Mouse (Mus musculus): ENCODE data around the gene Mtus2. TPM values are rescaled to one million over a fixed set of nuclear protein-coding genes. Genes with fewer than 3 reads are reported as not detected.

The Mtus2 gene
- polyA plus RNA-seq, 1 experiment from 2014 or later, result 7.4 TPM

GRCm38 (mm10) chr5:147924621-147925020 lies 32.5 kb upstream of the Mtus2 start:
- no peak overlapping the region for H3K4me2 ChIP-seq (ENCODE audit: low read depth, low read length)
- H3K27me3 ChIP-seq (replicated peaks; ENCODE audit: control insufficient read depth, insufficient read depth, low read length), result no peaks in the 10 kb centered on the region
- H3K36me3 ChIP-seq (ENCODE audit: control insufficient read depth, insufficient read depth, low read length), result no peaks in the 10 kb centered on the region
- no peak overlapping the region for H3K4me3 ChIP-seq (ENCODE audit: low read depth, low read length)
- no peak overlapping the region for H3K9ac ChIP-seq (ENCODE audit: low read depth, low read length)
- DNase-seq (ENCODE audit: low spot score) (no peak), ATAC-seq (ENCODE audit: low read depth) (no peak)
- no peaks in the 10 kb centered on the region for H3K9me3 ChIP-seq (ENCODE audit: control insufficient read depth, low read length)
- 79% methylated on average over 5 of the region's 5 CpGs for WGBS
- no peaks in the 10 kb centered on the region for H3K4me1 ChIP-seq (ENCODE audit: control insufficient read depth, insufficient read depth, low read length)
- H3K27ac ChIP-seq (replicated peaks; ENCODE audit: low read depth, low read length), result no peak overlapping the region

GRCm38 (mm10) chr5:147925935-147926604 lies 31.1 kb upstream of the Mtus2 start:
- DNase-seq (ENCODE audit: low spot score), result no peak

GRCm38 (mm10) chr5:147928668-147929497 lies 28.2 kb upstream of the Mtus2 start:
- Histone ChIP-seq H3K27ac (replicated peaks; ENCODE audit: low read depth, low read length) (no peak overlapping the region), H3K27me3 (replicated peaks; ENCODE audit: control insufficient read depth, insufficient read depth, low read length) (no peaks in the 10 kb centered on the region), H3K9ac (ENCODE audit: low read depth, low read length) (no peak overlapping the region), H3K4me3 (ENCODE audit: low read depth, low read length) (no peak overlapping the region), H3K36me3 (ENCODE audit: control insufficient read depth, insufficient read depth, low read length) (no peaks in the 10 kb centered on the region), H3K4me2 (ENCODE audit: low read depth, low read length) (no peak overlapping the region), H3K4me1 (ENCODE audit: control insufficient read depth, insufficient read depth, low read length) (no peaks in the 10 kb centered on the region), H3K9me3 (ENCODE audit: control insufficient read depth, low read length) (no peaks in the 10 kb centered on the region)
- WGBS, result 80% methylated on average over 7 of the region's 7 CpGs
- DNase-seq (ENCODE audit: low spot score), result no peak
- no peak for ATAC-seq (ENCODE audit: low read depth)

More at GRCm38 (mm10) chr5:147925935-147926604, 31.1 kb upstream of the Mtus2 start:
- Histone ChIP-seq H3K27ac (replicated peaks; ENCODE audit: low read depth, low read length) (no peak overlapping the region), H3K36me3 (ENCODE audit: control insufficient read depth, insufficient read depth, low read length) (no peaks in the 10 kb centered on the region), H3K4me2 (ENCODE audit: low read depth, low read length) (no peak overlapping the region), H3K9me3 (ENCODE audit: control insufficient read depth, low read length) (no peaks in the 10 kb centered on the region), H3K4me3 (ENCODE audit: low read depth, low read length) (no peak overlapping the region), H3K4me1 (ENCODE audit: control insufficient read depth, insufficient read depth, low read length) (no peaks in the 10 kb centered on the region), H3K9ac (ENCODE audit: low read depth, low read length) (no peak overlapping the region), H3K27me3 (replicated peaks; ENCODE audit: control insufficient read depth, insufficient read depth, low read length) (no peaks in the 10 kb centered on the region)
- WGBS, result 67% methylated on average over 15 of the region's 15 CpGs
- no peak for ATAC-seq (ENCODE audit: low read depth)

GRCm38 (mm10) chr5:147935096-147935495 lies 22.0 kb upstream of the Mtus2 start:
- Histone ChIP-seq H3K27me3 (replicated peaks; ENCODE audit: control insufficient read depth, insufficient read depth, low read length) (no peaks in the 10 kb centered on the region), H3K9me3 (ENCODE audit: control insufficient read depth, low read length) (no peaks in the 10 kb centered on the region), H3K4me1 (ENCODE audit: control insufficient read depth, insufficient read depth, low read length) (no peaks in the 10 kb centered on the region), H3K4me2 (ENCODE audit: low read depth, low read length) (no peak overlapping the region), H3K27ac (replicated peaks; ENCODE audit: low read depth, low read length) (no peak overlapping the region), H3K4me3 (ENCODE audit: low read depth, low read length) (no peak overlapping the region), H3K9ac (ENCODE audit: low read depth, low read length) (no peak overlapping the region), H3K36me3 (ENCODE audit: control insufficient read depth, insufficient read depth, low read length) (no peaks in the 10 kb centered on the region)
- DNase-seq (ENCODE audit: low spot score) (no peak), ATAC-seq (ENCODE audit: low read depth) (no peak)
- 87% methylated on average over 13 of the region's 13 CpGs for WGBS

- Histone ChIP-seq H3K27ac (replicated peaks; ENCODE audit: low read depth, low read length) (no peak overlapping the region), H3K4me3 (ENCODE audit: low read depth, low read length) (no peak overlapping the region), H3K4me2 (ENCODE audit: low read depth, low read length) (no peak overlapping the region), H3K27me3 (replicated peaks; ENCODE audit: control insufficient read depth, insufficient read depth, low read length) (no peaks in the 10 kb centered on the region), H3K9me3 (ENCODE audit: control insufficient read depth, low read length) (peaks cover 5% of the 10 kb centered on the region; the same call in 1 of the 2 replicates), H3K4me1 (ENCODE audit: control insufficient read depth, insufficient read depth, low read length) (no peaks in the 10 kb centered on the region), H3K9ac (ENCODE audit: low read depth, low read length) (no peak overlapping the region), H3K36me3 (ENCODE audit: control insufficient read depth, insufficient read depth, low read length) (no peaks in the 10 kb centered on the region)
- peak; percentile 41; the same call in 1 of the 2 replicates for ATAC-seq (ENCODE audit: low read depth)
- WGBS, result 45% methylated on average over 5 of the region's 5 CpGs
- peak; percentile 77 for DNase-seq (ENCODE audit: low spot score)
These were observed 17.9 kb upstream of the Mtus2 start for GRCm38 (mm10) chr5:147939226-147939625.

- no peak overlapping the region for H3K4me3 ChIP-seq (ENCODE audit: low read depth, low read length)
- ATAC-seq (ENCODE audit: low read depth) (no peak), DNase-seq (ENCODE audit: low spot score) (peak; percentile 63)
- H3K9me3 ChIP-seq (ENCODE audit: control insufficient read depth, low read length), result peaks cover 5% of the 10 kb centered on the region; the same call in 1 of the 2 replicates
- no peak overlapping the region for H3K4me2 ChIP-seq (ENCODE audit: low read depth, low read length)
- no peak overlapping the region for H3K27ac ChIP-seq (replicated peaks; ENCODE audit: low read depth, low read length)
- no peak overlapping the region for H3K9ac ChIP-seq (ENCODE audit: low read depth, low read length)
- H3K27me3 ChIP-seq (replicated peaks; ENCODE audit: control insufficient read depth, insufficient read depth, low read length), result no peaks in the 10 kb centered on the region
- no peaks in the 10 kb centered on the region for H3K4me1 ChIP-seq (ENCODE audit: control insufficient read depth, insufficient read depth, low read length)
- no peaks in the 10 kb centered on the region for H3K36me3 ChIP-seq (ENCODE audit: control insufficient read depth, insufficient read depth, low read length)
- WGBS, result 38% methylated on average over 5 of the region's 5 CpGs
These were observed 12.0 kb upstream of the Mtus2 start for GRCm38 (mm10) chr5:147945000-147945666.

GRCm38 (mm10) chr5:147949881-147950280 lies 7.2 kb upstream of the Mtus2 start:
- no peak overlapping the region for H3K4me2 ChIP-seq (ENCODE audit: low read depth, low read length)
- DNase-seq (ENCODE audit: low spot score) (no peak), ATAC-seq (ENCODE audit: low read depth) (no peak)
- no peaks in the 10 kb centered on the region for H3K4me1 ChIP-seq (ENCODE audit: control insufficient read depth, insufficient read depth, low read length)
- 71% methylated on average over 14 of the region's 14 CpGs for WGBS
- H3K27ac ChIP-seq (replicated peaks; ENCODE audit: low read depth, low read length), result no peak overlapping the region
- no peak overlapping the region for H3K4me3 ChIP-seq (ENCODE audit: low read depth, low read length)
- no peaks in the 10 kb centered on the region for H3K27me3 ChIP-seq (replicated peaks; ENCODE audit: control insufficient read depth, insufficient read depth, low read length)
- no peak overlapping the region for H3K9ac ChIP-seq (ENCODE audit: low read depth, low read length)
- no peaks in the 10 kb centered on the region for H3K36me3 ChIP-seq (ENCODE audit: control insufficient read depth, insufficient read depth, low read length)
- no peaks in the 10 kb centered on the region for H3K9me3 ChIP-seq (ENCODE audit: control insufficient read depth, low read length)

GRCm38 (mm10) chr5:147951751-147952150 lies 5.4 kb upstream of the Mtus2 start:
- no peak overlapping the region for H3K4me2 ChIP-seq (ENCODE audit: low read depth, low read length)
- H3K27me3 ChIP-seq (replicated peaks; ENCODE audit: control insufficient read depth, insufficient read depth, low read length), result peaks cover 18% of the 10 kb centered on the region
- H3K9ac ChIP-seq (ENCODE audit: low read depth, low read length), result no peak overlapping the region
- WGBS, result 48% methylated on average over 2 of the region's 2 CpGs
- no peak overlapping the region for H3K4me3 ChIP-seq (ENCODE audit: low read depth, low read length)
- no peak for ATAC-seq (ENCODE audit: low read depth)
- no peaks in the 10 kb centered on the region for H3K4me1 ChIP-seq (ENCODE audit: control insufficient read depth, insufficient read depth, low read length)
- no peaks in the 10 kb centered on the region for H3K9me3 ChIP-seq (ENCODE audit: control insufficient read depth, low read length)
- H3K36me3 ChIP-seq (ENCODE audit: control insufficient read depth, insufficient read depth, low read length), result no peaks in the 10 kb centered on the region
- H3K27ac ChIP-seq (replicated peaks; ENCODE audit: low read depth, low read length), result no peak overlapping the region
- no peak for DNase-seq (ENCODE audit: low spot score)
